Mouse (Mus musculus): ENCODE results near the gene Ccdc27. TPM values are rescaled to one million over a fixed set of nuclear protein-coding genes. Genes with fewer than 3 reads are reported as not detected.

The Ccdc27 gene
- polyA plus RNA-seq, 1 experiment from 2014 or later, result not detected

DNA sequence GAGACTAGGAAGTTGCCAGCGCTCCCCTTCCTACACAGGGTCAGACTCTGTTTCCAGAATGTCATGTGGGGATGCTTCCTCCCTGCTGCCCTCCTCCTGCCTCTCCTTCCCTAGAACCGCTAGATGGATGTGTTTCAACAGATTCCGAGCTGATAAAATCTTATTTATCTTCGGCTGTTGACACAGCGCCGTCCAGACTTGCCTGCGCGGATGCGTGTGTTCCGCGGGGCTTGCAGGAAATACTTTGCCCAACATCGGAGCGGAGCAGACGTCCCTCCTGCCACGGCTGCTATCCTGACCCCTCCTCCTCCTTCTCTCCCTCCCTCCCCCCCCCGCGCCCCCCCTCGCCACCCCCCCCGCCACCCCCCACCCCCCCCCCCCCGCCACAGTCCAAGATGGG lies 29.0 kb upstream of the Ccdc27 start:
- ATAC-seq (ENCODE audit: low FRiP score), result no peak
- Histone ChIP-seq H3K4me3 (ENCODE audit: low read depth, low read length) (no peak overlapping the region), H3K4me1 (replicated peaks; ENCODE audit: control insufficient read depth, insufficient read depth, low read length) (no peaks in the 10 kb centered on the region), H3K36me3 (ENCODE audit: control insufficient read depth, insufficient read depth, low read length) (no peaks in the 10 kb centered on the region), H3K27me3 (ENCODE audit: control insufficient read depth, insufficient read depth, low read length) (peaks cover 17% of the 10 kb centered on the region), H3K9me3 (ENCODE audit: control insufficient read depth, low read length) (no peaks in the 10 kb centered on the region), H3K4me2 (replicated peaks; ENCODE audit: low read depth, low read length) (0 out of 2 replicates have a peak overlapping the region, but pooled peaks have one; percentile 17), H3K27ac (ENCODE audit: low read depth, low read length) (no peak overlapping the region), H3K9ac (ENCODE audit: low read depth, low read length) (no peak overlapping the region)
- 2% methylated on average over 15 of the region's 20 CpGs for WGBS
- no peak for DNase-seq (ENCODE audit: low spot score)

GRCm38 (mm10) chr4:154070896-154071295 lies 28.4 kb upstream of the Ccdc27 start:
- ATAC-seq (ENCODE audit: low FRiP score) (0 out of 2 replicates have a peak, but pooled peaks have one; percentile 4), DNase-seq (ENCODE audit: low spot score) (peak; percentile 46)
- no peak overlapping the region for H3K27ac ChIP-seq (ENCODE audit: low read depth, low read length)
- 4% methylated on average over 5 of the region's 5 CpGs for WGBS
- H3K4me1 ChIP-seq (replicated peaks; ENCODE audit: control insufficient read depth, insufficient read depth, low read length), result no peaks in the 10 kb centered on the region
- no peaks in the 10 kb centered on the region for H3K36me3 ChIP-seq (ENCODE audit: control insufficient read depth, insufficient read depth, low read length)
- no peak overlapping the region for H3K4me3 ChIP-seq (ENCODE audit: low read depth, low read length)
- H3K9ac ChIP-seq (ENCODE audit: low read depth, low read length), result no peak overlapping the region
- H3K27me3 ChIP-seq (ENCODE audit: control insufficient read depth, insufficient read depth, low read length), result peaks cover 17% of the 10 kb centered on the region
- no peaks in the 10 kb centered on the region for H3K9me3 ChIP-seq (ENCODE audit: control insufficient read depth, low read length)
- H3K4me2 ChIP-seq (replicated peaks; ENCODE audit: low read depth, low read length), result no peak overlapping the region

- ATAC-seq (ENCODE audit: low FRiP score), result peak; percentile 35; the same call in 1 of the 2 replicates
- H3K4me2 ChIP-seq (replicated peaks; ENCODE audit: low read depth, low read length), result no peak overlapping the region
- no peaks in the 10 kb centered on the region for H3K9me3 ChIP-seq (ENCODE audit: control insufficient read depth, low read length)
- H3K27me3 ChIP-seq (ENCODE audit: control insufficient read depth, insufficient read depth, low read length), result no peaks in the 10 kb centered on the region
- DNase-seq (ENCODE audit: low spot score), result peak; percentile 47
- H3K9ac ChIP-seq (ENCODE audit: low read depth, low read length), result no peak overlapping the region
- WGBS, result 62% methylated on average over 14 of the region's 14 CpGs
- H3K4me1 ChIP-seq (replicated peaks; ENCODE audit: control insufficient read depth, insufficient read depth, low read length), result no peaks in the 10 kb centered on the region
- H3K36me3 ChIP-seq (ENCODE audit: control insufficient read depth, insufficient read depth, low read length), result no peaks in the 10 kb centered on the region
- no peak overlapping the region for H3K4me3 ChIP-seq (ENCODE audit: low read depth, low read length)
- H3K27ac ChIP-seq (ENCODE audit: low read depth, low read length), result no peak overlapping the region
Observed at GRCm38 (mm10) chr4:154064827-154065773, 22.6 kb upstream of the Ccdc27 start.

GRCm38 (mm10) chr4:154057696-154058095 lies 15.2 kb upstream of the Ccdc27 start:
- Histone ChIP-seq H3K36me3 (ENCODE audit: control insufficient read depth, insufficient read depth, low read length) (no peaks in the 10 kb centered on the region), H3K4me3 (ENCODE audit: low read depth, low read length) (no peak overlapping the region)
- no peak for ATAC-seq (ENCODE audit: low FRiP score)

DNA sequence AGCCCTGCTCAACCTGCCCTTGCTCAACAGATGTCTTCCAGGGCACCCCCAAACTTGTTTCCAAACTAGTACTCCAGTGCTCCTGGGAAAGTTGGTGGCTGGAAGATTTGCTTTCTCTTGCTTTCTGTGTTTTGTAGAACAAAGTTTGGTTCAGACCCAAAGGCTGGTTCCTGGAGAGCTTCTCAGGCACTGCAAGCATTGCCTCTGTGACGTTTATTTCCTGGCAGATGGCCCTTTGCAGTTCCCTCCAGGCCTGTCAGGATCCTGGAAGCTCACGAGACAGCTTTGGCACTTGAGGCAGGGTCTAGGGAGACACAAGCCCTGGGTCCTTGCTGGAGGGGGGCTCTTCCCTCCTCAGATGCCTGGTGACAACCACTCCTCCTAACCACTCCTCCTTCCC lies 14.2 kb upstream of the Ccdc27 start:
- H3K27me3 ChIP-seq (ENCODE audit: control insufficient read depth, insufficient read depth, low read length), result no peaks in the 10 kb centered on the region
- H3K4me1 ChIP-seq (replicated peaks; ENCODE audit: control insufficient read depth, insufficient read depth, low read length), result no peaks in the 10 kb centered on the region
- no peaks in the 10 kb centered on the region for H3K36me3 ChIP-seq (ENCODE audit: control insufficient read depth, insufficient read depth, low read length)
- H3K9ac ChIP-seq (ENCODE audit: low read depth, low read length), result no peak overlapping the region
- WGBS, result 64% methylated on average over 2 of the region's 2 CpGs
- no peak overlapping the region for H3K4me3 ChIP-seq (ENCODE audit: low read depth, low read length)
- H3K4me2 ChIP-seq (replicated peaks; ENCODE audit: low read depth, low read length), result no peak overlapping the region
- no peak overlapping the region for H3K27ac ChIP-seq (ENCODE audit: low read depth, low read length)
- no peaks in the 10 kb centered on the region for H3K9me3 ChIP-seq (ENCODE audit: control insufficient read depth, low read length)
- no peak for DNase-seq (ENCODE audit: low spot score)
- no peak for ATAC-seq (ENCODE audit: low FRiP score)

More at GRCm38 (mm10) chr4:154057696-154058095, 15.2 kb upstream of the Ccdc27 start:
- DNase-seq (ENCODE audit: low spot score), result no peak
- Histone ChIP-seq H3K27me3 (ENCODE audit: control insufficient read depth, insufficient read depth, low read length) (no peaks in the 10 kb centered on the region), H3K9ac (ENCODE audit: low read depth, low read length) (no peak overlapping the region), H3K4me1 (replicated peaks; ENCODE audit: control insufficient read depth, insufficient read depth, low read length) (no peaks in the 10 kb centered on the region), H3K4me2 (replicated peaks; ENCODE audit: low read depth, low read length) (no peak overlapping the region), H3K9me3 (ENCODE audit: control insufficient read depth, low read length) (no peaks in the 10 kb centered on the region), H3K27ac (ENCODE audit: low read depth, low read length) (no peak overlapping the region)
- WGBS, result 58% methylated on average over 4 of the region's 4 CpGs

DNA sequence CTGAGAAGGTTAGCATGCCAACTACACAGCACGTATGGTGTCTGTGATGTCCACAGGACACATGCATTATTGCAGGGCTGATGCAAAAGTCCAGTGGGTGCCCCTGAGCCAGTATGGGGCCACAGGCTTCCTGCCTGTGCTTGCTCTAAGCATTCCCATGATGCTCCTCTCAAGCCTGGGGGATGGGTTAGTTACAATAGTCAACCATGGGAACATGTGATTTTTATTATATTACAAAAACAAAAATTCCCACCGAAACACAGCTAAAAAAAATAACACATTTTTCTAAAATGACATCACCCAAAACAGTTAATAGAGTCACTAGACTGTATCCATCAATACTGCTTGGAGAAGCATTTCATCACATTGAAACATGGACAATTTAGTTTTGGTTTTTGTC lies 13.6 kb upstream of the Ccdc27 start:
- Histone ChIP-seq H3K9ac (ENCODE audit: low read depth, low read length) (no peak overlapping the region), H3K4me2 (replicated peaks; ENCODE audit: low read depth, low read length) (no peak overlapping the region), H3K4me1 (replicated peaks; ENCODE audit: control insufficient read depth, insufficient read depth, low read length) (no peaks in the 10 kb centered on the region), H3K27ac (ENCODE audit: low read depth, low read length) (no peak overlapping the region), H3K4me3 (ENCODE audit: low read depth, low read length) (no peak overlapping the region), H3K36me3 (ENCODE audit: control insufficient read depth, insufficient read depth, low read length) (no peaks in the 10 kb centered on the region), H3K27me3 (ENCODE audit: control insufficient read depth, insufficient read depth, low read length) (no peaks in the 10 kb centered on the region), H3K9me3 (ENCODE audit: control insufficient read depth, low read length) (no peaks in the 10 kb centered on the region)
- DNase-seq (ENCODE audit: low spot score) (no peak), ATAC-seq (ENCODE audit: low FRiP score) (no peak)
- 75% methylated on average over 2 of the region's 2 CpGs for WGBS

DNA sequence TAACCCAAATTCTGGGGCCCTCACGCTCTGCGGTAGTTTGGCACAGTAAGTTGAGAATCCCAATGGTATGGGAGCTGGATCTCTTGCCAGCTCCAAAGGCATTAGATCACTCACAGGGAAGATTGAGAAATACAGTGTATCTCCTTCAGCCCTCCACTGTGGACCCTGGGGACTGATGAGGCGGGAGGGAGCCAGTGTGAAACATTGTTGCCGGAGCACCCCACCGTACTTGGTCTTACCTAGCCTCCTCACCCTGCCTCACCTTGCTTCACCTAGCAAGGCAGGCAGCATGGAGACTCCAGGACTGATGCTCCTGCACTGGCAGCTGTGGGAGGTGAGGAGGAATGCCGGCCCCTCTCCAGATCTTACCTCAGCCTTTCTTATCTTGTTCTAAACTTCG lies 13.0 kb upstream of the Ccdc27 start:
- Histone ChIP-seq H3K4me3 (ENCODE audit: low read depth, low read length) (no peak overlapping the region), H3K9me3 (ENCODE audit: control insufficient read depth, low read length) (no peaks in the 10 kb centered on the region), H3K36me3 (ENCODE audit: control insufficient read depth, insufficient read depth, low read length) (no peaks in the 10 kb centered on the region), H3K9ac (ENCODE audit: low read depth, low read length) (no peak overlapping the region), H3K4me1 (replicated peaks; ENCODE audit: control insufficient read depth, insufficient read depth, low read length) (no peaks in the 10 kb centered on the region), H3K27ac (ENCODE audit: low read depth, low read length) (no peak overlapping the region), H3K27me3 (ENCODE audit: control insufficient read depth, insufficient read depth, low read length) (no peaks in the 10 kb centered on the region), H3K4me2 (replicated peaks; ENCODE audit: low read depth, low read length) (no peak overlapping the region)
- 88% methylated on average over 7 of the region's 7 CpGs for WGBS
- no peak for DNase-seq (ENCODE audit: low spot score)
- no peak for ATAC-seq (ENCODE audit: low FRiP score)

DNA sequence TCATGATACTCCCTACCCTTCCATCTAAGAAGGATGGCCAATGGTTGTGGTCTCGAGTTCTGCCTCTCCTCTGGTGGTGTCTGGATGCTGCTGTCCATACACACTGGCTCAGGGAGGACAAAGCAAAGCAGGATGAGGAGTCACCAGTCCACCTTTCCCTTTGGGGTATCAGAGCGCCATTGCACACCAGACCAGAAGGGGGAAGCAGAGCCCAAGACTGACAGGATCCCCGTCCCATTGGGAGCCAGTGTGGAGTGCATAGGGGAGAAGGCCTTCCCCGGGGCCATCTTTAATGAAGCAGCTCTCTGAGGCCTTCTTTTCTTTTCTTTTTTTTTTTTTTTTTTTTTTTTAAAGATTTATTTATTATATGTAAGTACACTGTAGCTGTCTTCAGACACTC lies 10.6 kb upstream of the Ccdc27 start:
- H3K27ac ChIP-seq (ENCODE audit: low read depth, low read length), result no peak overlapping the region
- H3K4me3 ChIP-seq (ENCODE audit: low read depth, low read length), result no peak overlapping the region
- DNase-seq (ENCODE audit: low spot score), result no peak
- no peaks in the 10 kb centered on the region for H3K4me1 ChIP-seq (replicated peaks; ENCODE audit: control insufficient read depth, insufficient read depth, low read length)
- H3K36me3 ChIP-seq (ENCODE audit: control insufficient read depth, insufficient read depth, low read length), result no peaks in the 10 kb centered on the region
- H3K4me2 ChIP-seq (replicated peaks; ENCODE audit: low read depth, low read length), result no peak overlapping the region
- no peaks in the 10 kb centered on the region for H3K9me3 ChIP-seq (ENCODE audit: control insufficient read depth, low read length)
- no peaks in the 10 kb centered on the region for H3K27me3 ChIP-seq (ENCODE audit: control insufficient read depth, insufficient read depth, low read length)
- no peak overlapping the region for H3K9ac ChIP-seq (ENCODE audit: low read depth, low read length)
- WGBS, result 63% methylated on average over 4 of the region's 4 CpGs
- no peak for ATAC-seq (ENCODE audit: low FRiP score)

GRCm38 (mm10) chr4:154051401-154051800 lies 8.9 kb upstream of the Ccdc27 start:
- H3K9me3 ChIP-seq (ENCODE audit: control insufficient read depth, low read length), result no peaks in the 10 kb centered on the region
- no peaks in the 10 kb centered on the region for H3K27me3 ChIP-seq (ENCODE audit: control insufficient read depth, insufficient read depth, low read length)
- WGBS, result 93% methylated on average over 3 of the region's 3 CpGs
- H3K4me3 ChIP-seq (ENCODE audit: low read depth, low read length), result no peak overlapping the region
- no peak overlapping the region for H3K4me2 ChIP-seq (replicated peaks; ENCODE audit: low read depth, low read length)
- ATAC-seq (ENCODE audit: low FRiP score), result no peak
- H3K27ac ChIP-seq (ENCODE audit: low read depth, low read length), result no peak overlapping the region
- H3K36me3 ChIP-seq (ENCODE audit: control insufficient read depth, insufficient read depth, low read length), result no peaks in the 10 kb centered on the region
- H3K9ac ChIP-seq (ENCODE audit: low read depth, low read length), result no peak overlapping the region
- no peaks in the 10 kb centered on the region for H3K4me1 ChIP-seq (replicated peaks; ENCODE audit: control insufficient read depth, insufficient read depth, low read length)
- DNase-seq (ENCODE audit: low spot score), result no peak
